Mouse (Mus musculus) liver, adult 2 months (tissue): ENCODE results near the gene Tsc1. TPM values are rescaled to one million over a fixed set of nuclear protein-coding genes. Genes with fewer than 3 reads are reported as not detected.

Experiments
- DNase-seq: peaks from one replicate; pipeline ENCODE4 v3.0.0-alpha.2; 2011; ENCODE audit warnings: low read depth, low spot score; ENCODE audit errors: extremely low read depth
- H3K27ac ChIP-seq: fragments of 200-500 bp; replicated peaks from 2 replicates; pipeline ENCODE4 v1.5.1; 2012; ENCODE audit warnings: low read depth, mild to moderate bottlenecking, control low read depth, inconsistent platforms, low read length; ENCODE audit not compliant: insufficient read depth
- H3K27me3 ChIP-seq: fragments of 200-500 bp; 2 replicates; pipeline ENCODE4 v1.6.1; 2012; ENCODE audit warnings: mild to moderate bottlenecking, moderate library complexity, low read length, inconsistent platforms; ENCODE audit not compliant: control insufficient read depth, insufficient read depth
- H3K36me3 ChIP-seq: fragments of 200-500 bp; 2 replicates; pipeline ENCODE4 v1.6.1; 2012; ENCODE audit warnings: low read length, inconsistent platforms; ENCODE audit not compliant: control insufficient read depth, insufficient read depth
- H3K4me1 ChIP-seq: fragments of 200-500 bp; 2 replicates; pipeline ENCODE4 v1.6.1; 2011; ENCODE audit warnings: low read length; ENCODE audit not compliant: control insufficient read depth, insufficient read depth
- H3K4me3 ChIP-seq: fragments of 200-500 bp; 2 replicates; pipeline ENCODE4 v1.5.1; 2011; ENCODE audit warnings: low read depth, mild to moderate bottlenecking, control low read depth, low read length, moderate library complexity; ENCODE audit not compliant: insufficient read depth
- H3K79me2 ChIP-seq: fragments of 200-500 bp; 2 replicates; pipeline ENCODE4 v1.6.1; 2012; ENCODE audit warnings: inconsistent platforms, mild to moderate bottlenecking, low read length, moderate library complexity; ENCODE audit not compliant: control insufficient read depth, insufficient read depth
- H3K9ac ChIP-seq: fragments of 200-500 bp; 2 replicates; pipeline ENCODE4 v1.6.1; 2012; ENCODE audit warnings: low read depth, mild to moderate bottlenecking, control low read depth, inconsistent platforms, low read length
- CTCF ChIP-seq: fragments of 200-500 bp; IDR thresholded peaks from 2 replicates; pipeline ENCODE4 v1.5.1; 2011; ENCODE audit warnings: low read depth, low read length, control low read depth
- POLR2A ChIP-seq: fragments of 200-500 bp; IDR thresholded peaks from 2 replicates; pipeline ENCODE4 v1.6.1; 2011; ENCODE audit warnings: low read length, control low read depth; ENCODE audit not compliant: insufficient read depth; ENCODE audit errors: extremely low read depth
- WGBS: fragments of 180-500 bp; shearing (Covaris S2); methylation state at CpG from one replicate; pipeline ENCODE4 v1.1.7; 2018; 5-methylcytosine and 5-hydroxymethylcytosine counted together
- polyA plus RNA-seq: library from polyadenylated mRNA; depleted of rRNA; stranded (reverse); fragments of >200 nt; gene quantifications from 2 replicates; pipeline ENCODE4 v1.2.3, GENCODE M21; 2012
- total RNA-seq: library from RNA; depleted of rRNA; stranded (reverse); fragments of >200 nt; gene quantifications from 2 replicates; pipeline ENCODE4 v1.2.3, GENCODE M21; 2014

Tsc1 gene
- total and polyA plus RNA-seq, 2 experiments: 10.0 to 14.4 TPM

DNA sequence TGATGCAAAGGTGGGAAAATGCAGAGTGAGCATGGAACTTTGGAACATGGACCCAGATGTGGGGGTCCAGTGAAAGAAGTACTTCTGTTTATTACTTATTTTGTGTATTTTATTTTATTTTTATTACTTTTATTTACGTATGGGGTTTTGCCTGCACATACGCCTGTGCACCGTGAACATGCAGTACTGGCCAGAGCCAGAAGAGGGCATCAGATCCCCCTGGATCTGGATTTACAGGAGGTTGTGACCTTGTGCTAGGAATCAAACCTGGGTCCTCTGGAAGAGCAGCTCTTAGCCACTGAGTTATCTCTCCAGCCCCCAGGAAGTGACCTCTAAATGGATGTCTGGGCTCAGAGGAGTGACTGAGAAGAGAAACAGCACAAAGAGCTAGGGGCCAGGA, 16.2 kb upstream of the Tsc1 start:
- TF ChIP-seq CTCF (peak; percentile 24; the same call in 1 of the 2 replicates), POLR2A (no peak)
- no peak overlapping the region for H3K9ac ChIP-seq
- no peaks in the 10 kb centered on the region for H3K36me3 ChIP-seq
- WGBS: 95% methylated on average over 3 of the region's 3 CpGs
- no peaks in the 10 kb centered on the region for H3K79me2 ChIP-seq
- no peak overlapping the region for H3K27ac ChIP-seq
- H3K4me3 ChIP-seq: no peak overlapping the region
- DNase-seq: no peak
- H3K27me3 ChIP-seq: no peaks in the 10 kb centered on the region; the same call in 1 of the 2 replicates
- H3K4me1 ChIP-seq: no peaks in the 10 kb centered on the region; the same call in 1 of the 2 replicates

DNA sequence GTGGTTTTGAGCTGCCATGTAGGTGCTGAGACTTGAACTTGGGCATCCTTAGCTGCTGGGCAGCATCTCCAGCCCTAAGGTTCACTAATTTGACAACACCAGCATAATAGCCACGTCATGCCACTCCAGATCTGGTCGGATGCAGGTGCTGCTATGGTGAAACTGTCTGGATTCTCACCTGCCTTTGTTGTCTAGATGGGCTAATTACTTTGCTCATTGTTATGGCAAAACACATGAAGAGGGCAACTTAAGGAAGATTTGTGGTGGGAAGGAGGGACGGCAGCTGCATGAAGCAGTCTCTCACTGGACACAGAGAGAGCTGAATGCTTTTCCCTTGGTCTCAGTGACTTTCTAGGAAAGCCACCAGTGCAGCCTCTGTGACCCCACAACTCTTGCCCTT, 15.0 kb upstream of the Tsc1 start:
- Histone ChIP-seq H3K27ac (no peak overlapping the region), H3K9ac (no peak overlapping the region), H3K79me2 (no peaks in the 10 kb centered on the region), H3K4me1 (peaks cover 2% of the 10 kb centered on the region), H3K36me3 (no peaks in the 10 kb centered on the region), H3K4me3 (no peak overlapping the region), H3K27me3 (no peaks in the 10 kb centered on the region)
- WGBS: 92% methylated on average over 3 of the region's 3 CpGs
- TF ChIP-seq POLR2A (no peak), CTCF (no peak)
- no peak for DNase-seq

DNA sequence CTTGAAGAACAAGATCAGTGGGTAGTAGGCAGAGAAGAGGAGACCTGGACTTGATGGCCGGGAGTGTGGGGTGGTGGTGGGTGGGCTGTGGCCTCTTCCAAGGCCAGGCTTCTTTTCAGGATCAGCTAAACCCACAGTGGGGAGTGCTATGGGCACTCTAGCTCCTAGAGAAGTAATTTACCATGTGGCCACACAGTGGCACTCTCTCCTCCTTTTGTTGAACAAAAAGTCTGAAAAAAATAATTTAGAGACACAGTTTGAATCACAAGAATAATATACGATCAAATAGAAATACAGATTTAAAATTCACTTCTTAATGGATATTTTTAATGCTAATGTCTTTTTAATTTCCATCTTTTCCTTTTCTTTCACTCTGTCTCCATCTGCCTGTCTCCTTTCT, 13.0 kb upstream of the Tsc1 start:
- H3K27ac ChIP-seq: no peak overlapping the region
- 61% methylated on average over 2 of the region's 2 CpGs for whole genome bisulfite sequencing
- TF ChIP-seq CTCF: no peak
- no peak for TF ChIP-seq POLR2A
- H3K79me2 ChIP-seq: no peaks in the 10 kb centered on the region
- no peak for DNase-seq
- H3K36me3 ChIP-seq: no peaks in the 10 kb centered on the region
- H3K27me3 ChIP-seq: no peaks in the 10 kb centered on the region
- H3K4me3 ChIP-seq: no peak overlapping the region
- H3K9ac ChIP-seq: no peak overlapping the region
- peaks cover 5% of the 10 kb centered on the region for H3K4me1 ChIP-seq

DNA sequence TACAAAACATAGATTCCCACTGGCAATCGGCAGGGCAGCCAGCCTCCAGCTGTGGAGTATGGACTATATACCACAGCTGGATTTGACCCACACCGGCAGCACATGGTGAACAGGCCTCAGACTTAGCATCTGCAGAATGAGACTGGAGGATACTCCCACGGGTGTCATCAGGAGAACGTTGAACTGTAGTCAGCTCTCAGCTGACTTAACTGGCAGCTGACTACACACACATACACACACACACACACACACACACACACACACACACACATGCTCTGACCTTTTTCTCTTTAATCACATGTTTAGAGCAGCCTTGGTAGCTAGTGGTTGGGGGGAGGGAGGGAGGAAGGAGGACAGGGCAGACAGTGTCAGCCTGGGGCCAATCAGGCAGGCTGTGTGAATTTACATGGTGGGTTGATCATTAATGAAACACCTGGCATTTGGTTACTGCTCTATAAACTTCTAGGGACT, 11.1 kb upstream of the Tsc1 start:
- no peak for TF ChIP-seq CTCF
- TF ChIP-seq POLR2A: no peak
- peak; percentile 96 for DNase-seq

DNA sequence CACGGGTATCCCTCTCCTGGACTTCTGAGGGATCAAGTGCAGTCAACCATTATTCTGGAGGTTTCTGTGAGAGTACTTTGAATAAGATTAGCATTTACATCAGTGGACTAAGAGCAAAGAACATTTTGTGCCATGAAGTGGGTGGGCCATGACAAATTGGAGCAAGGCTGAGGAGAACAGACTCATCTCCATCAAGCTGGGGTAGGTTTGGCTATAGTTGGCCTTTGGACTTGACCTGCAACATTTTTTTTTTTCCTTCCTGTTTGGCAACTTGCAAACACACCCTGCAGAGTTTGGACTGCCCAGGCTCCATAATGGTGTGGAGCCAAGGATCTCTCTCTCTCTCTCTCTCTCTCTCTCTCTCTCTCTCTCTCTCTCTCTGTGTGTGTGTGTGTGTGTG, 8.4 kb upstream of the Tsc1 start:
- peak overlapping the region; percentile 63; the same call in 1 of the 2 replicates for H3K27ac ChIP-seq
- DNase-seq: peak; percentile 88
- 56% methylated on average over 1 of the region's 1 CpGs for WGBS

More for the DNA sequence above, 11.1 kb upstream of the Tsc1 start:
- Histone ChIP-seq H3K9ac (no peak overlapping the region), H3K36me3 (no peaks in the 10 kb centered on the region), H3K4me1 (peaks cover 6% of the 10 kb centered on the region), H3K27ac (peak overlapping the region; percentile 14; the same call in 1 of the 2 replicates), H3K79me2 (no peaks in the 10 kb centered on the region), H3K27me3 (no peaks in the 10 kb centered on the region), H3K4me3 (no peak overlapping the region)
- WGBS: 21% methylated on average over 4 of the region's 4 CpGs

DNA sequence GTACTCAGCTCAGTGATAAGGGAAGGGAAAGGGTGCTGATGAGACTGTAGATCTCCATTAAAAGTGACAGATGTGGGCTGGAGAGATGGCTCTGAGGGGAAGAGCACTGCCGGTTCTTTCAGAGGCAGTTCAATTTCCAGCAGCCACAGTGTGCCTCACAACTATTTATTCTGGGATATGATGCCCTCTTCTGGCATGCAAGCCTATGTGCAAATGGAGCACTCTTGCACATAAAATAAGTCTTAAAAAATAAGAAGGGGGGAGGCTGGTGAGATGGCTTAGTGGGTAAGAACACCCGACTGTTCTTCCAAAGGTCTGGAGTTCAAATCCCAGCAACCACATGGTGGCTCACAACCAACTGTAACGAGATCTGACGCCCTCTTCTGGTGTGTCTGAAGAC, 7.9 kb upstream of the Tsc1 start:
- H3K4me3 ChIP-seq: no peak overlapping the region
- TF ChIP-seq CTCF: no peak
- no peak for TF ChIP-seq POLR2A
- H3K36me3 ChIP-seq: no peaks in the 10 kb centered on the region
- no peak for DNase-seq
- no peaks in the 10 kb centered on the region for H3K79me2 ChIP-seq
- peaks cover 6% of the 10 kb centered on the region for H3K4me1 ChIP-seq
- peak overlapping the region; percentile 15; the same call in 1 of the 2 replicates for H3K27ac ChIP-seq
- no peaks in the 10 kb centered on the region for H3K27me3 ChIP-seq
- WGBS: 46% methylated on average over 4 of the region's 4 CpGs
- no peak overlapping the region for H3K9ac ChIP-seq

More for the DNA sequence above, 8.4 kb upstream of the Tsc1 start:
- Histone ChIP-seq H3K79me2 (no peaks in the 10 kb centered on the region), H3K27me3 (no peaks in the 10 kb centered on the region), H3K4me3 (no peak overlapping the region), H3K9ac (no peak overlapping the region), H3K4me1 (peaks cover 6% of the 10 kb centered on the region), H3K36me3 (no peaks in the 10 kb centered on the region)
- TF ChIP-seq CTCF (no peak), POLR2A (no peak)
